Mouse (Mus musculus) kidney, postnatal 10 days (tissue): Measurements from ENCODE around the gene Snx11.
A peak's percentile ranks its signal among the peaks of the same experiment; 100 is the strongest.
"Not testable (repeated sequence)": the region's sequence is repeated elsewhere in the genome, so short reads cannot be mapped to it uniquely, and the experiment has no call there.

Experiments used
- DNase-seq: peaks from one replicate; pipeline ENCODE4 v3.0.0; 2021; ENCODE audit warnings: mixed read lengths

Gene Snx11

DNA sequence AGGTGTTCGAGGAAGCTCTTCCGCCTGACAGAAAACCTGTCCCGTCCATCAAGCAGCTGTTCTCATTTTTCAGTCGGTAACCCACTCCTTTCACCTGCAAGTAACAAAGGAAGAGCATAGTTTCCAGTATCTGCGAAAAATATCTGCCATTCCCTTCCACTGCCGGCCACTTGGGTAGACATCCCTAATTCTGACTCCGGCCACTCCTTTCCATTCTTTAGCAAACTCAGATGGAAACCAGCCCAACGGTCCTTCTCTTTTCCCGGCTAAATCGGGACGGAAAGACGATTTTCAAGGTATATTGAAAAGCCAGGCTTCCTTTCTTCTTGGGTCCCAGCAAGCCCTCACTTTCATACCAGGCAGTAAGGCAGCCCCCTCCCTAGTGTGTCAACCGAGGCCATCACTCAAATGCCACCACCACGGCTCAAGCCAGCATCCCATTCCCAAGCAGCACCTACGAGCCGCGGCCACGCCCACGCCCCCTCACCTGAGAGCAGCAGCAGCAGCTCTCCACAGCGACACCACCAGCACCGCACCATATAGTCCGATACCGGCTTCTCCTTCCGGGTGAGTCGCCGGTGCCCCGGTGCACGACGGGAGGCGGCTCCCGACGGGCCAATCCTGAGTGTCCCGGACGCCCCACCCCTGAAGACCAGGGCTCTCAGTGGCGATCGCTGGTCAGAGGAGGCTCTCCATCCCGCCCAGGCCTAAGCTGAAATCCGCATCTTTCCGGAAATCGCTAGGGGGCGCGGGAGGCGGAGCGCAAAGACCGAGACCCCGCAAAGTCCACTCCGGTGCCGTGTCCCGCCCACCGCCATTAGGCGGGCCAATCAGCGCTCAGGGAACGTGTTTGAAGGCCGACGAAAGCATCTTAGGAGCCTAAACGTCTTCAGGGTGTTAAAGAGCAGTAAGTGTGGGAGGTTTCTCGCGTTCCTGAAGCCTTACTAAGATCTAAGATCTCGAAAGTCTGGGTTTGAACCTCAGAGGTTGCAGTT lies at the start of gene Snx11:
Gene Snx11 (minus strand): TSS at position 592 of the 995 bp plus-strand sequence.
- DNase-seq: peak; percentile 100

GRCm38 (mm10) chr11:96826481-96826880 lies 49.1 kb upstream of the Snx11 start:
- DNase-seq: peak; percentile 67

DNA sequence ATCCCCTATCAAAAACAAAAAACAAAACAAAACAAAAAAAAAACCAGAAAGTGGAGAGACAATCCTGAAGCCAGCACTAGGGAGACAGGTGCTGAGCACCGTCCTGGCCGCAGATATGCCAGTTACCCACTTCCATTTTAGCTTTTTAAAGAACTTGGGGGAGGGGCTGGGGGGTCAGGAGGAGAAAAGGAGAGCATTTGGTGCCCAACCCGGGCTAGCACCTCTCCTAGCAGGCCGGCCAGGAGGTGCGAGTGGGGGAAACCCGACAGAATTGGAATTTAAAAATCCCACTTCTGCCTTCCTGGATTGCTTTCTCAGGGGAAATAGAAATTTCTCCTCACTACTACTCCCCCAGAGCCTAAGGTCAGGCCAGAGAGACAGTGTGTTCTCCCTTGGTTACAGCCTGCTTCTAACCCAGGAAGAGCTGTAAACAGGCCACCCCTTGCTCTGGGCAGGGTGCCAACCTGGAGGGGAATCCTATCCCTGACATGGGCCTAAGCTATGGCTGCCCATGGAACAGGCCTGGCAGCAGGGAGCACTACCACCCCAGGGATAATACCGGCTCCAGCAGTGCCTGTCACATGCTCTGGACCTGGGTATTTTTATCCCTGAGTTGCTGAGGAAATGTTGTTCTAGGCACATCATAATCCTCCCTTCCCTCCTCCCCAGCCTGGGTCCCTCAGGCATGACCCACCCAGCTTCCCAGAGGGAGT lies 47.6 kb upstream of the Snx11 start:
- DNase-seq: peak; percentile 88

GRCm38 (mm10) chr11:96823880-96824782 lies 46.8 kb upstream of the Snx11 start:
- peak; percentile 92 for DNase-seq

GRCm38 (mm10) chr11:96823471-96823837 lies 46.1 kb upstream of the Snx11 start:
- no peak for DNase-seq

DNA sequence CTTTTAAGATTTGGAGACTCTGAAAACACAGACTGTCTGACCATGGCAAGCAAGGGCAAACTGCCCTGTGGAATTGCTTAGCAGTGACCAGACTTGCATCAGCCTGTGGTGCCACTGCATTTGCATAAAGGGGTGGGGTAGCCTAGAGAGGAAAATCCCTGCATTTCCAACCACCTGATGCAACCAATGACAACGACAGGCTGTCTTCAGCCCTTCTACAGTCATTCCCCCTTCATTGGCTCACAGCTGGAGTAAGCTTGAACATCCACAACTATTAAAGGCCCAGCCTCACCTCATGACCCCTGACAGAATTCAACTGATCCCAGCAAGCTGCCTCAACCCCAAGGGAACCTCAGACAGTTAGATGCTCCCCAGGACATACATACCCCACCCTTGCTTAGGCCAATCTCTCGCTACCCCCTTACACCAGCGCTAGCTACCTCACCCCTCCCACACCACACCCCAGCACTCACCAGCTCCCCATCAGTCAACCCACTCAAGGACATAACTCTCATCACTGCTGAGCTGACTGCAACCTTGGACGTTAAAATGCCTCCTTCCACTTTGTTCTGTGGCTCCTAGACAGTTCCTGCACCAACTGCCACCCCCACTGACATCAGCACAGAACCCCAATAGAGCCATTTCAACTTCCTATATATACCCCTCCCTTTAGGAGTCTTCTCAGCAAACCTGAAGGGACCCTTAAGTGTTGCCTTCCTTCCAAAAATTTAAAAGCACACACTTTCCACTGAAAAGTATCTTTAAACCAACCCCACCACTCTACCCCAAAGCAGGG lies 45.5 kb upstream of the Snx11 start:
- no peak for DNase-seq

- no peak for DNase-seq
These were observed 44.6 kb upstream of the Snx11 start for GRCm38 (mm10) chr11:96821956-96822355.

DNA sequence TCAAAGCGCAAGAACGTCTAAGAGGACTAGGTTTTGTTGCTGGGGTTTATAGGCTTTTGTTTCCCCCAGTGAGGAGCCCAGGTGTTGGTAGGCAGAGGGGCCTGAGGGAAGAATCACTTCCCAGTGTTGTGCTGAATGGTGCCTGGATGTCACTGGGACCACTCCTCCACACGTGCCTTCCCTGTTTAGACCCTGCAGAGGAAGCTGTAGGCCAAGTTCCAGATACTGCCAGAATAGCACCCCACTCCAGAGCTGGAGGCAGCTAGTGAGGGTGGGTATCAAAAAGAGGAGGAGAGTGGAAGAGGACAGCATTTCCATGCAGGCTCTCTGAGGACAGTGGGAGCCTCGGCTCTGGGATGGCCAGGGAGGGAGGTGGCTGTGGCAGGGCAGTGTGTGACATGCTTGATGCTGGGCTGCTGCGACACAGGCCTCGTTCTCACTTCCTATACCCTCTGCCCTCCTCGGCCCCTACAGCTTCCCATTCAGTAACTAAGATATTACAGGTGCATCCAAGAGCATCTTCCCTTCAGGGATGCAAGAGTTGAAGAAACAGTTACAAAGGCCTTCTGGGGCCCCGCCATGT lies 40.9 kb upstream of the Snx11 start:
- DNase-seq: no peak

DNA sequence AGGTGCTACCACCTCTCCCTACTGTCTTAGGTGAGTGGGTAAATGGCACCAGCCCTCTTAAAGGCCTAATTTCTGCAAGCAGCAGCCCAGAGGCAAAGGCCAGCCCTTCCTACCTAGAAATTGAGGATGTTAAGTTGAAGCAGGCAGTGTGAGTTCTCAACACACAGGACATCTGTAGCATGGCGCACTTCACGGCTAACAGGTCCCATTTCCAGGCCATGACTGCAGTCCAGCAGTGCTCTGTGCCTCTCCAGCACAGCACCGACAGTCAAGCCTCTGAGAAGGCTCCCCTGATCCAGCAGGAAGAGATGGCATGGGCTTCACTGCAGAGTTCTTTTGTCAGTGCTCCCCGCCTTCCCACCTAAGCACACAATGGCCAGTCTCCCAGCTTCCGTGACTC lies 39.6 kb upstream of the Snx11 start:
- no peak for DNase-seq

- DNase-seq: no peak
These were observed 39.1 kb upstream of the Snx11 start for GRCm38 (mm10) chr11:96816494-96816893.

GRCm38 (mm10) chr11:96815895-96816294 lies 38.5 kb upstream of the Snx11 start:
- no peak for DNase-seq

DNA sequence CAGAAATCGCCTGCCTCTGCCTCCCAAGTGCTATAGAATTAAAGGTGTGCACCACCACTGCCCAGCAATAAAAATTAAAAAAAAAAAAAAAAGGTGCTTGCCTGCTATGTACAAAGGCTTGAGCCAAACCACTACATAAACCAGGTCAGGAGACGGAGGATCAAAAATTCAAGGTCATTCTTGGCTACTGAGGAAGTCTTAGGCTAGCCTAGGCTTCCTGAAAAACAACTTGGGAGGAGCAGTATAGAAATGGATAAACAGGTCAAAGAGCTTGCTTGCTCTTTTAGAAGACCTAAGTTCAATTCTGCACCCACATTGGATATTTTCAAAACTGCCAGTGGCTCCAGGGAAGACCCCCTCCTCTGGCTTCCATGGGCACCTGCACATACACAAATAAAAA lies 37.1 kb upstream of the Snx11 start:
- no peak for DNase-seq

DNA sequence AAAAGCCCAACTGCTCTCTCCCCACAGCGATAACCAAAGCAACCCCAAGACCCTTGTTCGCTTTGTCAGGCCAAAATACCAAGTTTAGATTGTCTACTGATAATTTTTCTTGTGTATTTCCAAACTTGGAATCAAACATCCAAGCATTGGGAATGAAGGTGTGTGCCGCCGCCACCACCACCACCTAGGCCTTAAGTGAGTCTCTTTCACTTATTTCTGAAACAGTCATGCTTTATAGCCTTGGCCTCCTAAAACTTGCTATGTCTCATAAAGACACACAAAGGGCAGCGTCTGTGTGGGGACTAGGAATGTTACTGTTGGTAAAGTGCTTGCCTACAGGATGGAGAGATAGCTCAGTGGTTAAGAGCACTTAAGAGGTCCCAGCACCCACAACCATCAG lies 36.6 kb upstream of the Snx11 start:
- DNase-seq: no peak

GRCm38 (mm10) chr11:96813455-96813854 lies 36.1 kb upstream of the Snx11 start:
- DNase-seq: no peak

DNA sequence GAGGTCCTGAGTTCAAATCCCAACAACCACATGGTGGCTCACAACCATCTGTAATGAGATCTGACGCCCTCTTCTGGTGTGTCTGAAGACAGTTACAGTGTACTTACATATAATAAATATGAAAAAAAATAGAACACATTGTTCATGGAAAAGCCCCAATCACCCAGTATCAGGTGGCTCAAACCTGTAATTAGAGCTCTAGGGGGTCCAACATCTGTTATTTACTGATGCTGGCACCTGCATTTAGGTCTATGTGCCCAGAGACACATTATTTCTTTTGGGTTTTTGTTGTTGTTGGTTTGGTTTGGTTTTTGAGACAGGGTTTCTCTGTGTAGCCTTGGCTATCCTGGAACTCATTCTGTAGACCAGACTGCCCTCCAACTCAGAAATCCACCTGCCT lies 33.8 kb upstream of the Snx11 start:
- not testable (repeated sequence) for DNase-seq

GRCm38 (mm10) chr11:96809562-96810235 lies 32.3 kb upstream of the Snx11 start:
- no peak for DNase-seq

- DNase-seq: no peak
These were observed 30.7 kb upstream of the Snx11 start for GRCm38 (mm10) chr11:96808066-96808465.

GRCm38 (mm10) chr11:96805606-96806005 lies 28.2 kb upstream of the Snx11 start:
- DNase-seq: no peak

DNA sequence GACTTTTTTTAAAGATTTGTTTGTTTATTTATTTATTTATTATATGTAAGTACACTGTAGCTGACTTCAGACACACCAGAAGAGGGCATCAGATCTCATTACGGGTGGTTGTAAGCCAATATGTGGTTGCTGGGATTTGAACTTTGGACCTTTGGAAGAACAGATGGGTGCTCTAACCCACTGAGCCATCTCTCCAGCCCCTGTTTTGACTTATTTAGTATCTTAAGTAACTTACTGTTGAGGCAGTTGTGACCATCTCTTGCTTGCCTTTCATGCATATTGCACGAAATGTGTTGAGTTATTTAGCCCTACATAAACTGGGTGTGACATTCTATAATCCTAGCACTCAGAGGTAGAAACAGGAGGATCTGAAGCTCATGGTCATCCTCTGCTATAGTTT lies 22.2 kb upstream of the Snx11 start:
- DNase-seq: no peak

- DNase-seq: no peak
These were observed 19.2 kb upstream of the Snx11 start for GRCm38 (mm10) chr11:96796586-96796985.

DNA sequence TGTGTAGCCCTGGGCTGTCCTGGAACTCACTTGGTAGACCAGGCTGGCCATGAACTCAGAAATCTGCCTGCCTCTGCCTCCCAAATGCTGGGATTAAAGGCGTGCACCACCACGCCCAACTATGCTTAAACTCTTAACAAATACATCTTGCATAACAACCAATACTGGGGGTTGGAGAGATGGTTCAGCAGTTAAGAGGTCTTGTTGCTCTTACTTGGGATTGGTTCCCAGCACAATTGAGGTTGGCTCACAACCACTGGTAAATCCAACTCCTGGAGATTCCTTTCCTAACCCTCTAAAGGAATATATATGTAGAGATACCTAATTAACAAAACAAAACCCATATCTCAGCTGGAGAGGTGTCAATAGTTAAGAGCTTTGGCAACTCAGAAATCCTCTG lies 18.7 kb upstream of the Snx11 start:
- DNase-seq: no peak
